Mouse (Mus musculus): ENCODE results near the gene Ndc80. TPM values are rescaled to one million over a fixed set of nuclear protein-coding genes. Genes with fewer than 3 reads are reported as not detected.

Gene Ndc80
- 3.2 and 3.3 TPM in 2 replicates for polyA plus RNA-seq (2015; fragmentation: Nextera tagmentation; extraction: Ambion mirVana)

GRCm38 (mm10) chr17:71526711-71527564 lies at the start of gene Ndc80:
Ndc80 (minus strand) TSS chr17:71526857.
- Histone ChIP-seq H3K36me3 (ENCODE audit: insufficient read depth, low read length) (no peaks in the 10 kb centered on the region), H3K4me3 (ENCODE audit: low read depth, low read length) (peak within 1 kb of the TSS; percentile 41), H3K4me2 (replicated peaks; ENCODE audit: low read depth, low read length) (peak within 1 kb of the TSS; percentile 83), H3K9me3 (ENCODE audit: low read length) (no peaks in the 10 kb centered on the region), H3K27ac (ENCODE audit: low read length) (peak within 1 kb of the TSS; percentile 94), H3K27me3 (replicated peaks; ENCODE audit: insufficient read depth, low read length) (no peaks in the 10 kb centered on the region), H3K9ac (replicated peaks; ENCODE audit: low read depth) (peak within 1 kb of the TSS; percentile 47; the same call in 1 of the 2 replicates), H3K4me1 (ENCODE audit: insufficient read depth, low read depth, low read length) (no peaks in the 10 kb centered on the region)
- DNase-seq (ENCODE audit: low spot score) (peak; percentile 96), ATAC-seq (peak; percentile 100)
- TF ChIP-seq EP300 (IDR thresholded peaks at IDR 0.05) (no peak), CTCF (IDR thresholded peaks at IDR 0.05) (peak; percentile 41; the same call in 1 of the 2 replicates)
- under 1% methylated on average over 66 of the region's 66 CpGs for WGBS

- H3K4me2 ChIP-seq (replicated peaks; ENCODE audit: low read depth, low read length), result no peak overlapping the region
- no peaks in the 10 kb centered on the region for H3K27me3 ChIP-seq (replicated peaks; ENCODE audit: insufficient read depth, low read length)
- no peak for ATAC-seq
- no peaks in the 10 kb centered on the region for H3K9me3 ChIP-seq (ENCODE audit: low read length)
- TF ChIP-seq CTCF (IDR thresholded peaks at IDR 0.05) (peak; percentile 68), EP300 (IDR thresholded peaks at IDR 0.05) (no peak)
- no peak overlapping the region for H3K9ac ChIP-seq (replicated peaks; ENCODE audit: low read depth)
- no peaks in the 10 kb centered on the region for H3K4me1 ChIP-seq (ENCODE audit: insufficient read depth, low read depth, low read length)
- peak; percentile 61 for DNase-seq (ENCODE audit: low spot score)
- no peak overlapping the region for H3K27ac ChIP-seq (ENCODE audit: low read length)
- no peaks in the 10 kb centered on the region for H3K36me3 ChIP-seq (ENCODE audit: insufficient read depth, low read length)
- no peak overlapping the region for H3K4me3 ChIP-seq (ENCODE audit: low read depth, low read length)
Observed at GRCm38 (mm10) chr17:71561631-71562030, 35.0 kb upstream of the Ndc80 start.

- Histone ChIP-seq H3K4me3 (ENCODE audit: low read depth, low read length) (no peak overlapping the region), H3K9ac (replicated peaks; ENCODE audit: low read depth) (no peak overlapping the region), H3K4me1 (ENCODE audit: insufficient read depth, low read depth, low read length) (no peaks in the 10 kb centered on the region; the same call in 1 of the 2 replicates), H3K27ac (ENCODE audit: low read length) (no peak overlapping the region), H3K9me3 (ENCODE audit: low read length) (no peaks in the 10 kb centered on the region), H3K4me2 (replicated peaks; ENCODE audit: low read depth, low read length) (no peak overlapping the region; the same call in 1 of the 2 replicates), H3K27me3 (replicated peaks; ENCODE audit: insufficient read depth, low read length) (no peaks in the 10 kb centered on the region; the same call in 1 of the 2 replicates), H3K36me3 (ENCODE audit: insufficient read depth, low read length) (no peaks in the 10 kb centered on the region)
- WGBS, result 8% methylated on average over 11 of the region's 11 CpGs
- no peak for TF ChIP-seq EP300 (IDR thresholded peaks at IDR 0.05)
- TF ChIP-seq CTCF (IDR thresholded peaks at IDR 0.05), result no peak
- no peak for ATAC-seq
- peak; percentile 20 for DNase-seq (ENCODE audit: low spot score)
Observed at GRCm38 (mm10) chr17:71552901-71553300, 26.2 kb upstream of the Ndc80 start.

DNA sequence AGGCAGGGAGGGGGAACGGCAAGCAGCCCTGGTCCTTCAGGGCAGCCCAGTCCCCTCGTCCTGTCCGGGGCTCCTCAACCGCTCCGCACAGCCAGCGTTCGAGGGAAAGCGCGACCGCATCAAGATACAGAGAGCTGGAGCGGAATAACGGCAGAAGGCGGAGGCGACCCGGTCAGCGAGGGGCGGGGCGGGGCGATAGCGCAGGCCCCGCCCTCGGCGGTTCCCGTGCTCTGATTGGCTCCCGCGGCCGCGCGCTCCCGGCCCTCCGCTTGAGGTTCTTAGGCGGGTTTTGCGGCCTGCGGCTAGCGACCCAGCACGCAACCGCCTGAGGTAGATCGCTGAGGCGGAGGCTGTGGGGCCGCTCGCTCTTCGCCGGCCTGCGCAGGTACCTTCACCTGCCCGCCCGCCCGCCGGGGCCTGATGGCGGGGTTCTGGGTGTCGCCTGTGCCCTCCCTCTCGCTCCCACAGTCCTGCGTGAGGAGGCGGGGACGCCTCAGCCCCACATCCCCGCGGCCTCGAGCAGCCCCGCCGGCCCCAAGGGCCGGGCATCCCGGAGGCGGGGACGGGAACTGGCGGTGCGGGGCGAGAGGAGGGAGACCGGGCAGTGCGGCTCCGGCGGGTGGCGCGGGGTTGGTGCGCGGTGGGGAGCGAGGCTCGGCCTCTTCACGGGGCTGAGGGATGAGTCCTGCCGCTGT lies 25.2 kb upstream of the Ndc80 start, which contains the start of gene Spdya:
Gene Spdya (plus strand): TSS at position 305 of the 695 bp plus-strand sequence.
- H3K9me3 ChIP-seq (ENCODE audit: low read length), result no peaks in the 10 kb centered on the region
- peak within 1 kb of the TSS; percentile 36; the same call in 1 of the 2 replicates for H3K9ac ChIP-seq (replicated peaks; ENCODE audit: low read depth)
- no peaks in the 10 kb centered on the region; the same call in 1 of the 2 replicates for H3K27me3 ChIP-seq (replicated peaks; ENCODE audit: insufficient read depth, low read length)
- no peaks in the 10 kb centered on the region for H3K36me3 ChIP-seq (ENCODE audit: insufficient read depth, low read length)
- ATAC-seq, result peak; percentile 99
- TF ChIP-seq CTCF (IDR thresholded peaks at IDR 0.05), result no peak
- TF ChIP-seq EP300 (IDR thresholded peaks at IDR 0.05), result no peak
- peak; percentile 94 for DNase-seq (ENCODE audit: low spot score)
- H3K4me2 ChIP-seq (replicated peaks; ENCODE audit: low read depth, low read length), result peak within 1 kb of the TSS; percentile 100
- 2% methylated on average over 42 of the region's 78 CpGs for WGBS
- H3K27ac ChIP-seq (ENCODE audit: low read length), result no peak within 1 kb of the TSS
- peak within 1 kb of the TSS; percentile 66 for H3K4me3 ChIP-seq (ENCODE audit: low read depth, low read length)
- no peaks in the 10 kb centered on the region; the same call in 1 of the 2 replicates for H3K4me1 ChIP-seq (ENCODE audit: insufficient read depth, low read depth, low read length)

GRCm38 (mm10) chr17:71551350-71551749 lies 24.7 kb upstream of the Ndc80 start:
- ATAC-seq (no peak), DNase-seq (ENCODE audit: low spot score) (no peak)
- Histone ChIP-seq H3K4me2 (replicated peaks; ENCODE audit: low read depth, low read length) (peak overlapping the region; percentile 100), H3K36me3 (ENCODE audit: insufficient read depth, low read length) (no peaks in the 10 kb centered on the region), H3K9me3 (ENCODE audit: low read length) (no peaks in the 10 kb centered on the region), H3K9ac (replicated peaks; ENCODE audit: low read depth) (no peak overlapping the region), H3K27me3 (replicated peaks; ENCODE audit: insufficient read depth, low read length) (no peaks in the 10 kb centered on the region; the same call in 1 of the 2 replicates), H3K27ac (ENCODE audit: low read length) (no peak overlapping the region), H3K4me1 (ENCODE audit: insufficient read depth, low read depth, low read length) (no peaks in the 10 kb centered on the region; the same call in 1 of the 2 replicates), H3K4me3 (ENCODE audit: low read depth, low read length) (peak overlapping the region; percentile 66)
- 10% methylated on average over 6 of the region's 6 CpGs for WGBS
- TF ChIP-seq CTCF (IDR thresholded peaks at IDR 0.05) (no peak), EP300 (IDR thresholded peaks at IDR 0.05) (no peak)

GRCm38 (mm10) chr17:71548586-71548985 lies 21.9 kb upstream of the Ndc80 start:
- ATAC-seq (no peak), DNase-seq (ENCODE audit: low spot score) (peak; percentile 59)
- 0% methylated on average over 1 of the region's 1 CpGs for WGBS
- Histone ChIP-seq H3K4me3 (ENCODE audit: low read depth, low read length) (no peak overlapping the region), H3K9me3 (ENCODE audit: low read length) (no peaks in the 10 kb centered on the region), H3K36me3 (ENCODE audit: insufficient read depth, low read length) (no peaks in the 10 kb centered on the region), H3K4me2 (replicated peaks; ENCODE audit: low read depth, low read length) (no peak overlapping the region), H3K9ac (replicated peaks; ENCODE audit: low read depth) (no peak overlapping the region), H3K27me3 (replicated peaks; ENCODE audit: insufficient read depth, low read length) (no peaks in the 10 kb centered on the region; the same call in 1 of the 2 replicates), H3K4me1 (ENCODE audit: insufficient read depth, low read depth, low read length) (no peaks in the 10 kb centered on the region; the same call in 1 of the 2 replicates), H3K27ac (ENCODE audit: low read length) (no peak overlapping the region)
- TF ChIP-seq EP300 (IDR thresholded peaks at IDR 0.05) (no peak), CTCF (IDR thresholded peaks at IDR 0.05) (peak; percentile 63)

Data from lung, postnatal 0 days (tissue).